Mouse (Mus musculus) spleen, adult 2 months (tissue): Measurements from ENCODE around the gene Tbx3.

Source experiments
- CTCF ChIP-seq: fragments of 200-500 bp; IDR thresholded peaks from 2 replicates; pipeline ENCODE4 v1.5.1; 2011; ENCODE audit warnings: mild to moderate bottlenecking, inconsistent platforms; ENCODE audit not compliant: insufficient read depth, insufficient read length, insufficient replicate concordance; ENCODE audit errors: extremely low read depth
- POLR2A ChIP-seq: fragments of 200-500 bp; IDR thresholded peaks from 2 replicates; pipeline ENCODE4 v1.6.1; 2011; ENCODE audit warnings: low read depth, low read length, inconsistent platforms

- no peak for TF ChIP-seq POLR2A
- no peak for TF ChIP-seq CTCF
These were observed 42.4 kb upstream of the Tbx3 start for GRCm38 (mm10) chr5:119628100-119628499.
